Comparison of ENCODE assay signal across 22 mouse cellular contexts in the genomic region with DNA sequence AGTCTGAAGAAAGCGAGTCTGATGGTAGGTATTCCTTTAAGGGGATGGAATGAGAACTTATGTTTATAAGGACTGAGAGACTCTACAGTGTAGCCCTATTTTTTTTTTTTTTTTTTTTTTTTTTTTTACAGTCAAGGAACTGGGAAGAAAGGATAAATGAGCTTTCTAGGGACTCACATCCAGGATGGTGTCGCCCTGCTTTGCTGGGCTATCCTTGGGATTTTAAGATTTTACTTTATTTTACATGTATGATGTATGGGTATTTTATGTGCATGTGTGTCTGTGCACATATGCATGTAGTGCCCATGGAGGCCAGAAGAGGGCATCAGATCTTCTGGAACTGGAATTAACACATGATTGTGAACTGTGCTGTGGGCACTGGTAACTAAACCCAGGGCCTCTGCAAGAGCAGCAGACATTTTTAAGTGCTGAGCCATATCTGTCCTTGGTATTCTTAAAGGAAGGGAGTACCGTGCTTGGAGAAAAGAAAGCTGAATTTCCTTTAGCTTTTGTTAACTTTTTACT. TPM values are rescaled to one million over a fixed set of nuclear protein-coding genes. Genes with fewer than 3 reads are reported as not detected.
A peak's percentile ranks its signal among the peaks of the same experiment; 100 is the strongest.
DNase-seq lines count a peak whose midpoint lies in the region; ATAC-seq and TF ChIP-seq lines count a peak whose summit lies in the region.
"Had no signal": no experiment of that assay in that cellular context is flagged by ENCODE, and none has a peak within 500 bp of the region (broad histone marks: within the 10 kb centered on the region; RNA-seq: fewer than 3 reads in every experiment).

No protein-coding gene starts in this region.

- no peaks in the 10 kb centered on the region for H3K27me3 ChIP-seq in hindbrain, postnatal 0 days (ENCODE audit: insufficient read depth, low read length)
- no peaks in the 10 kb centered on the region for H3K27me3 ChIP-seq in hindbrain, embryonic 13.5 days
- no peaks in the 10 kb centered on the region for H3K27me3 ChIP-seq in midbrain, postnatal 0 days (ENCODE audit: insufficient read depth, low read length)
- no peaks in the 10 kb centered on the region for H3K27me3 ChIP-seq in midbrain, embryonic 13.5 days
- H3K27me3 ChIP-seq in Patski: no peaks in the 10 kb centered on the region
- H3K27me3 ChIP-seq: hindbrain, embryonic 15.5 days; limb, embryonic 15.5 days; neural tube, embryonic 15.5 days had no signal

- no peaks in the 10 kb centered on the region for H3K9me3 ChIP-seq in hindbrain, postnatal 0 days (ENCODE audit: low read length)
- H3K9me3 ChIP-seq in hindbrain, embryonic 13.5 days: peaks cover 8% of the 10 kb centered on the region; the same call in 1 of the 2 replicates
- H3K9me3 ChIP-seq in midbrain, postnatal 0 days (ENCODE audit: low read length): no peaks in the 10 kb centered on the region
- H3K9me3 ChIP-seq in midbrain, embryonic 13.5 days: peaks cover 3% of the 10 kb centered on the region
- H3K9me3 ChIP-seq: hindbrain, embryonic 15.5 days had no signal

- no peak overlapping the region for H3K4me2 ChIP-seq in hindbrain, postnatal 0 days (ENCODE audit: low read depth, low read length)
- no peak overlapping the region for H3K4me2 ChIP-seq in hindbrain, embryonic 13.5 days
- no peak overlapping the region for H3K4me2 ChIP-seq in midbrain, postnatal 0 days (ENCODE audit: low read depth, low read length, poor library complexity, severe bottlenecking)
- no peak overlapping the region for H3K4me2 ChIP-seq in midbrain, embryonic 13.5 days (replicated peaks)
- H3K4me2 ChIP-seq: hindbrain, embryonic 15.5 days; limb, embryonic 15.5 days; neural tube, embryonic 15.5 days had no signal

- POLR2A ChIA-PET in Patski (lab: Charles Lee): no interaction called here

- H3K36me3 ChIP-seq in hindbrain, postnatal 0 days (ENCODE audit: insufficient read depth, low read length): peaks cover 41% of the 10 kb centered on the region
- H3K36me3 ChIP-seq in hindbrain, embryonic 13.5 days: peaks cover 84% of the 10 kb centered on the region
- peaks cover 47% of the 10 kb centered on the region for H3K36me3 ChIP-seq in midbrain, postnatal 0 days (ENCODE audit: insufficient read depth, low read length)
- H3K36me3 ChIP-seq in midbrain, embryonic 13.5 days: peaks cover 81% of the 10 kb centered on the region

- H3K4me3 ChIP-seq in hindbrain, postnatal 0 days (ENCODE audit: low read length): no peak overlapping the region
- H3K4me3 ChIP-seq in hindbrain, embryonic 13.5 days: no peak overlapping the region
- H3K4me3 ChIP-seq in midbrain, postnatal 0 days (ENCODE audit: low read depth, low read length): no peak overlapping the region
- H3K4me3 ChIP-seq in midbrain, embryonic 13.5 days (replicated peaks): no peak overlapping the region
- H3K4me3 ChIP-seq: hindbrain, embryonic 15.5 days; limb, embryonic 15.5 days; midbrain, embryonic 10.5 days; neural tube, embryonic 15.5 days had no signal

- no peak for DNase-seq in hindbrain, postnatal 0 days (ENCODE audit: low spot score)
- DNase-seq in midbrain, postnatal 0 days (ENCODE audit: low spot score): no peak
- DNase-seq in Patski (ENCODE audit: low read depth, low spot score): no peak
- DNase-seq in urinary bladder, postnatal 25 days (ENCODE audit: low spot score): no peak
- DNase-seq in right cerebral cortex, postnatal 14 days: no peak
- DNase-seq: adrenal gland, postnatal 36 days; cerebellum, adult 9-10 months; embryo, embryonic 11 days; heart, adult 18-20 months; heart, postnatal 10 days; kidney, adult 8-10 months; lung, postnatal 10 days; thymus, postnatal 14 days had no signal

- no peaks in the 10 kb centered on the region for H3K4me1 ChIP-seq in hindbrain, postnatal 0 days (ENCODE audit: insufficient read depth, low read length)
- H3K4me1 ChIP-seq in hindbrain, embryonic 13.5 days (replicated peaks): no peaks in the 10 kb centered on the region
- H3K4me1 ChIP-seq in midbrain, postnatal 0 days (ENCODE audit: insufficient read depth, low read length): no peaks in the 10 kb centered on the region
- H3K4me1 ChIP-seq in midbrain, embryonic 13.5 days (replicated peaks): no peaks in the 10 kb centered on the region
- H3K4me1 ChIP-seq: hindbrain, embryonic 15.5 days; limb, embryonic 15.5 days; midbrain, embryonic 10.5 days; neural tube, embryonic 15.5 days had no signal

- no peak for ATAC-seq in hindbrain, postnatal 0 days
- ATAC-seq in hindbrain, embryonic 13.5 days (ENCODE audit: low FRiP score): no peak
- ATAC-seq in midbrain, postnatal 0 days (ENCODE audit: low FRiP score): no peak
- ATAC-seq in midbrain, embryonic 13.5 days: no peak
- no peak for ATAC-seq in Patski
- ATAC-seq: forebrain, embryonic 14.5 days had no signal

- H3K27ac ChIP-seq in hindbrain, postnatal 0 days: no peak overlapping the region
- no peak overlapping the region for H3K27ac ChIP-seq in hindbrain, embryonic 13.5 days
- H3K27ac ChIP-seq in midbrain, postnatal 0 days (ENCODE audit: low read depth, low read length): no peak overlapping the region
- no peak overlapping the region for H3K27ac ChIP-seq in midbrain, embryonic 13.5 days
- H3K27ac ChIP-seq: hindbrain, embryonic 15.5 days; limb, embryonic 15.5 days; midbrain, embryonic 10.5 days; neural tube, embryonic 15.5 days had no signal

- H3K9ac ChIP-seq in hindbrain, postnatal 0 days (replicated peaks; ENCODE audit: low read length): no peak overlapping the region
- H3K9ac ChIP-seq in hindbrain, embryonic 13.5 days: no peak overlapping the region
- H3K9ac ChIP-seq in midbrain, postnatal 0 days (replicated peaks; ENCODE audit: low read length, poor library complexity, severe bottlenecking): no peak overlapping the region
- no peak overlapping the region for H3K9ac ChIP-seq in midbrain, embryonic 13.5 days (replicated peaks)
- H3K9ac ChIP-seq: hindbrain, embryonic 15.5 days; limb, embryonic 15.5 days; neural tube, embryonic 15.5 days had no signal

- CTCF ChIA-PET in Patski (lab: Charles Lee): interaction anchor here (0.9 to 1.2 kb wide), 2 partner anchors 17 to 21 kb away, joined by 3 read pairs; no protein-coding TSS in a partner anchor

- in situ Hi-C loops in Patski (cut with MboI; ENCODE audit: low pct_unique_long_range_greater_than_20kb): no loop called here

- 97% methylated on average over 3 of the region's 3 CpGs for WGBS in hindbrain, postnatal 0 days
- whole genome bisulfite sequencing in hindbrain, embryonic 13.5 days: 96% methylated on average over 3 of the region's 3 CpGs
- 96% methylated on average over 3 of the region's 3 CpGs for whole genome bisulfite sequencing in midbrain, postnatal 0 days
- WGBS in midbrain, embryonic 13.5 days: 94% methylated on average over 3 of the region's 3 CpGs

- TF ChIP-seq CTCF in hindbrain, postnatal 0 days (IDR thresholded peaks at IDR 0.05; ENCODE audit: low read depth): peak; percentile 24
- TF ChIP-seq CTCF in midbrain, postnatal 0 days (IDR thresholded peaks at IDR 0.05): peak; percentile 36
- TF ChIP-seq CTCF in Patski (IDR thresholded peaks at IDR 0.05): peak; percentile 48

RNA-seq across cellular contexts. Expression of a gene that starts 20.4 kb away (rescaled TPM):
- 13.0 and 14.2 TPM in 2 replicates for total RNA-seq in hindbrain, postnatal 0 days (2014; rRNA removed)
- polyA plus RNA-seq in hindbrain, postnatal 0 days (2015; fragmentation: Nextera tagmentation; extraction: Ambion mirVana): 19.8 and 21.0 TPM in 2 replicates
- 32.5 and 36.7 TPM in 2 replicates for polyA plus RNA-seq in hindbrain, embryonic 13.5 days (2015; fragmentation: Nextera tagmentation; extraction: Ambion mirVana)
- total RNA-seq in midbrain, postnatal 0 days (2014; rRNA removed): 14.9 and 24.3 TPM in 2 replicates
- polyA plus RNA-seq in midbrain, postnatal 0 days (2015; fragmentation: Nextera tagmentation; extraction: Ambion mirVana): 18.8 and 23.6 TPM in 2 replicates
- polyA plus RNA-seq in midbrain, embryonic 13.5 days (2015; fragmentation: Nextera tagmentation; extraction: Ambion mirVana): 39.7 and 40.0 TPM in 2 replicates
- polyA plus RNA-seq in Patski (2021): 14.7 TPM

RNA-seq across cellular contexts. Expression of a gene that starts 49.2 kb away (rescaled TPM):
- 28.0 and 30.0 TPM in 2 replicates for total RNA-seq in hindbrain, postnatal 0 days (2014; rRNA removed)
- polyA plus RNA-seq in hindbrain, postnatal 0 days (2015; fragmentation: Nextera tagmentation; extraction: Ambion mirVana): 20.9 and 21.3 TPM in 2 replicates
- 31.9 and 32.1 TPM in 2 replicates for polyA plus RNA-seq in hindbrain, embryonic 13.5 days (2015; fragmentation: Nextera tagmentation; extraction: Ambion mirVana)
- 43.9 and 49.8 TPM in 2 replicates for total RNA-seq in midbrain, postnatal 0 days (2014; rRNA removed)
- polyA plus RNA-seq in midbrain, postnatal 0 days (2015; fragmentation: Nextera tagmentation; extraction: Ambion mirVana): 22.2 and 23.1 TPM in 2 replicates
- polyA plus RNA-seq in midbrain, embryonic 13.5 days (2015; fragmentation: Nextera tagmentation; extraction: Ambion mirVana): 30.5 and 30.8 TPM in 2 replicates
- polyA plus RNA-seq in Patski (2021): 42.3 TPM

RNA-seq across cellular contexts. Expression of a gene that starts 49.3 kb away (rescaled TPM):
- 7.4 and 8.4 TPM in 2 replicates for total RNA-seq in hindbrain, postnatal 0 days (2014; rRNA removed)
- polyA plus RNA-seq in hindbrain, postnatal 0 days (2015; fragmentation: Nextera tagmentation; extraction: Ambion mirVana): 15.9 and 17.4 TPM in 2 replicates
- polyA plus RNA-seq in hindbrain, embryonic 13.5 days (2015; fragmentation: Nextera tagmentation; extraction: Ambion mirVana): 29.2 and 30.1 TPM in 2 replicates
- 9.9 and 15.2 TPM in 2 replicates for total RNA-seq in midbrain, postnatal 0 days (2014; rRNA removed)
- 15.5 and 16.7 TPM in 2 replicates for polyA plus RNA-seq in midbrain, postnatal 0 days (2015; fragmentation: Nextera tagmentation; extraction: Ambion mirVana)
- 33.4 and 35.1 TPM in 2 replicates for polyA plus RNA-seq in midbrain, embryonic 13.5 days (2015; fragmentation: Nextera tagmentation; extraction: Ambion mirVana)
- 44.0 TPM for polyA plus RNA-seq in Patski (2021)

RNA-seq across cellular contexts. Expression of a gene that starts 50.8 kb away (rescaled TPM):
- not detected in 2 replicates for total RNA-seq in hindbrain, postnatal 0 days (2014; rRNA removed)
- polyA plus RNA-seq in hindbrain, postnatal 0 days (2015; fragmentation: Nextera tagmentation; extraction: Ambion mirVana): not detected in 2 replicates
- not detected in 2 replicates for polyA plus RNA-seq in hindbrain, embryonic 13.5 days (2015; fragmentation: Nextera tagmentation; extraction: Ambion mirVana)
- not detected in 2 replicates for total RNA-seq in midbrain, postnatal 0 days (2014; rRNA removed)
- not detected in 2 replicates for polyA plus RNA-seq in midbrain, postnatal 0 days (2015; fragmentation: Nextera tagmentation; extraction: Ambion mirVana)
- polyA plus RNA-seq in midbrain, embryonic 13.5 days (2015; fragmentation: Nextera tagmentation; extraction: Ambion mirVana): not detected in 2 replicates
- polyA plus RNA-seq in Patski (2021): not detected
- total RNA-seq: adrenal gland, postnatal 36 days; heart, adult 18-20 months; layer of hippocampus, adult 18-20 months; left cerebral cortex, postnatal 10 days had no signal
- polyA plus RNA-seq: forebrain, embryonic 14.5 days; hindbrain, embryonic 15.5 days; midbrain, embryonic 10.5 days had no signal
